Mouse (Mus musculus): ENCODE measurements at regions not wholly inside any gene's neighbourhood (a gene's known extent, or its start where the extent isn't known, plus 50 kb on each side); places are given as distances from the start of the nearest gene placed in this dataset.
A peak's percentile ranks its signal among the peaks of the same experiment; 100 is the strongest.

DNA sequence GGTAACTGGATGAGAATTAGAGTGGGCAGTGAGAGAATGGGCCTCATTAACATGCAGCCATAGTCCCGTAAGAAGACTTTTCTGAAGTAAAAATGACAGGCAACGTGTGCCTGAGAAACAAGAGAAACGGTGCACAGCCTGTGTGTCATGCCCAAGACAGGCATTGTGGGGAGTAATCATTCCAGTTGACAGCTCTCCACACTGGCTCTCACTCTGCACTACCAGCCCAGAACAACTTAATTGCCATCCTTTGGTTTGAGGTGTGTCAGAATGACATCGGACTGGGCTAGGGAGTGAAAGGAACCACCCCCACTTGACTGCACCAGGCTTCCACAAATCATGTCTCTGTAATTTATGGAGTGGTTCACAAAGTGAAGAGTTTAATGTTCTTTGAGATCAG, 1104.9 kb downstream of the Pcdh7 start:
- ATAC-seq (replicated peaks; ENCODE audit: low read depth, poor library complexity, severe bottlenecking), result no peak

DNA sequence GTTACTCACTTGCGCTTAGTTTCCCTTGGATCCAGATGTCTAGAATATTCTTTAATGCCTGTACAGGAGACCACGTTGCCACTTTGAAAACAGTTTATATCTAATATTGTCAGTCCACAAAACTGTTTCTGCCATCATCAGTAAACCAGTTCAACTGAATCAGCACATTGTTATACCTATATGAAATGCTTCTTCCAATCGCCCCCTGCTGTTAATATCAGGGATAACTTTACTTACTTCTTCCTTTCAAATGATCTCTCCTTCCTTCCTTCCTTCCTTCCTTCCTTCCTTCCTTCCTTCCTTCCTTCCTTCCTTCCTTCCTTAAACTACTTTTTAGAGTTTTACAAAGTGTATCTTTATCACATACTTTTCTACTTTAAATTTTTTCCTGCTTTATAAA, 1108.2 kb downstream of the Pcdh7 start:
- peak; percentile 56; the same call in 1 of the 2 replicates for ATAC-seq (replicated peaks; ENCODE audit: low read depth, poor library complexity, severe bottlenecking)

DNA sequence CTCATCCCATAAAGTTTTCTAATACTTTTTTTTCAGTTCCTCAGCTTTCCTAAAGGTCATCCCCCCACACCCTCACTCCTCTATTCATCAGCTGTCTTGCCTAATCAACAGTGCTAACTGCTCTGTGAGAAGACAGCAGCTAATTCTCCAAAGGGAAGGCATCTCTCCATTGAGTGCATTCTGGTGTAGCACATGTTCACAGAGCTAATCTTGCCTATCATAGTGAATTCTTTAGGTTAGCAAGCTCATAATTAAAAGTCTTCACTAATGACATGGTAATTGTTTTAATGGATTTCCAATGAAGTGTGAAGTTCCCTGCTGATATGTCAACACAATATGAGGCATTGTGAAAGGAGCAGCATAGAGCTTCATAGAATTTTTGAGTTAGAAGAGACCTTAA, 1129.2 kb downstream of the Pcdh7 start:
- ATAC-seq (replicated peaks; ENCODE audit: low read depth, poor library complexity, severe bottlenecking), result no peak

DNA sequence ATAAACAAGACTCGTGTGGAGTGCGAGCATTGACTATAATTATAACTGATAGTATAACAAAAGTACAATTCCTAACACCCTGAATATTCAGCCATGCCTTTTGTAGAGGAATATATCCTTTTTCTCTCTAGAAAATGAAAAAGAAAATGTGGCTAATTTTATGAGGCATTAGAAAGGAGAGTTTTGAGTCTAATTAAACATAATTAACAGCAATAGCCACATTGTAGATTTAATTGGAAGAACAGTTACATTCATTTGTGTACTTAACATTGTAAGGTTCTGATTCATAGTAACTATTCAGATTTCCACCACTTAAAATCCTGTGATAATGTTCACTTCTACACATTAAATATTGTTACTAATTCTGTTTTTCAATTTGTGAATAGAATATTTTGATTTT, 1140.2 kb downstream of the Pcdh7 start:
- no peak for ATAC-seq (replicated peaks; ENCODE audit: low read depth, poor library complexity, severe bottlenecking)

DNA sequence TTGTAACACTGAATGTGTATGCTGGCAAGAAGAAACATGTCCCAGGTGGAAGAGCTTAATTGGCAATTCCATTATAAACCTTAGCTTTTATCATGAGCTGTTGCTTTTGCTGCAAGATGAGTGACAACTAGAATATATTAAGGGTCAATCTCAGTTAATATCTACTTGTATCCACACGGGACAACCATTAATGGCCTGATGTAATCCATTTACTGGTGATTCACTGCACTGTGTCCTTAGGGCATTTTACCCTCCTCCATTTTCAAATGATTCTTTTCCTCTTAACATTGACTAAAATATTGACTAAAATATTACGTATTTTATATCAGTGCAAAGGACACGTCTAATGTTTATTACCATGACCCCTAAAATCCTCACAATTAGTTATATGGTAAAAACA, 1175.7 kb downstream of the Pcdh7 start:
- ATAC-seq (replicated peaks; ENCODE audit: low read depth, poor library complexity, severe bottlenecking), result no peak

DNA sequence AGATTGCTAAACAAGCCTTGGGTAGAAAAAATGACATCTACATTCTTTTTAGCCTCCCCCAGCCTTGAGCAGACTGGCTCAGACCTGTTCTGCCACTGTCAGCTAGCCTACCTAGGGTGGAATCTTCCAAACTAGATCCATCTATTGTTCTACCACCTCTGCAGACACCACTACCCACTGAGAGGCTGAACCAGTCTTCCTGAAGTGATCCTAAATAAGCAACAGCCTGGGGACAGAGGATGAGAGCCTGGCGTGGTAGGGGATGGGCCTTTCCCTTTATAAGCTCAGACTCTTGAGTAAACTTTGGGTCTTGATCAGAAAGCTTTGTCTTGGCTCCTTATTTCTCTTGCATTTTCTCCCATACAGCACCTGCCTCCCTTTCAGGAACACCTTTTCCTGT, 1223.7 kb downstream of the Pcdh7 start:
- no peak for ATAC-seq (replicated peaks; ENCODE audit: low read depth, poor library complexity, severe bottlenecking)

DNA sequence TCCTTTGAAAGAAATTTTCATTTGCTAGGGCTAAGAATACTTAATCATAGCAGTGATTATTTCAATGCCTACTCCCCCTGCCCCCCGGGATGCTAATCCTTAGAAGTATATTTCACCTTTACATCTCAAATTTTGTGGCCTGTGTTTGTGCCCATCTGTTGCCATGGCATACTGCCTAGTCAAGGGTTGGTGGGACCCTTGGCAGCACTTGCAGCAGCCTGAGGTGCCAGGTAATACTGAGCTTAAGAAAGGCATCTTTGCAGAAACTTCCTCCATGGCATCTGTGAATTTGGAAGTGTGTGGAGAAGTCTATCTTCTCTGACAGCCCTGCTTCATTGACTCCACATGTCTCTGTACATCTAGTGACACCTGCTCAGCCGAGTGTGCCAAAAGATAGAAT, 1257.5 kb downstream of the Pcdh7 start:
- ATAC-seq (replicated peaks; ENCODE audit: low read depth, poor library complexity, severe bottlenecking), result no peak

DNA sequence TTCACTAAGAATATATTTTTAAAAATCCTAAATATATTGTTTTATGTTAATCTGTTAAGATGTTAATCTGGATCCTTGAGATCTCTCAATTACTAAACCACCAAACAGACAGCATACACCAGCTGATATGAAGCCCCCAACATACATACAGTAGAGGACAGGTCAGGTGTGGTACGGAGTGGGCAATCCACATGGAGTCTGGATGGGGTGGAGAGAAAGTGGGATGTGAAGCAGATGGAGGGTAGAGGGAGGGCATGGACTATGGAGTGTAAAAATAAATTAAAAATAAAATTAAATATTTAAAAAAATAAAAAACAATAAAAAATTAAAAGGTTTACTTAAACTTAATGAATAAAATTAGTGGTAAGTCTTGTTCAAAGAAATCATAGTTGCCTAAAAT, 1270.0 kb downstream of the Pcdh7 start:
- no peak for ATAC-seq (replicated peaks; ENCODE audit: low read depth, poor library complexity, severe bottlenecking)
